Mouse (Mus musculus) neural tube, embryonic 11.5 days (tissue): ENCODE results near the gene Tpcn2. TPM values are rescaled to one million over a fixed set of nuclear protein-coding genes. Genes with fewer than 3 reads are reported as not detected.

Experiments used
- ATAC-seq: fragments of 200-750 bp; cut with Nextera tagmentation; 2 replicates; pipeline ENCODE4 v1.8.0; 2017; ENCODE audit warnings: moderate number of reproducible peaks, mild to moderate bottlenecking, moderate TSS enrichment, moderate library complexity; ENCODE audit not compliant: insufficient read depth, low FRiP score, low TSS enrichment
- DNase-seq: peaks from one replicate; pipeline ENCODE4 v3.0.0-alpha.2; 2015; ENCODE audit warnings: low spot score
- H3K27ac ChIP-seq: fragments of 300-500 bp; sonication (generic); 2 replicates; pipeline ENCODE4 v1.5.1; 2014; ENCODE audit warnings: low read depth, mild to moderate bottlenecking, low read length
- H3K27me3 ChIP-seq: fragments of 300-500 bp; sonication (generic); 2 replicates; pipeline ENCODE4 v1.6.1; 2014; ENCODE audit warnings: mild to moderate bottlenecking, low read length, mixed read lengths; ENCODE audit not compliant: control insufficient read depth, insufficient read depth
- H3K36me3 ChIP-seq: fragments of 300-500 bp; sonication (generic); 2 replicates; pipeline ENCODE4 v1.6.1; 2014; ENCODE audit warnings: mild to moderate bottlenecking, low read length, moderate library complexity, mixed read lengths; ENCODE audit not compliant: control insufficient read depth, insufficient read depth
- H3K4me1 ChIP-seq: fragments of 300-500 bp; sonication (generic); 2 replicates; pipeline ENCODE4 v1.6.1; 2014; ENCODE audit warnings: low read length, mixed read lengths; ENCODE audit not compliant: control insufficient read depth, insufficient read depth
- H3K4me2 ChIP-seq: fragments of 300-500 bp; sonication (generic); 2 replicates; pipeline ENCODE4 v1.6.1; 2014; ENCODE audit warnings: low read depth, mild to moderate bottlenecking, moderate library complexity
- H3K4me3 ChIP-seq: fragments of 300-500 bp; sonication (generic); 2 replicates; pipeline ENCODE4 v1.5.1; 2014; ENCODE audit warnings: low read depth, low read length
- H3K9ac ChIP-seq: fragments of 300-500 bp; sonication (generic); 2 replicates; pipeline ENCODE4 v1.6.1; 2014; ENCODE audit warnings: mild to moderate bottlenecking, low read length
- H3K9me3 ChIP-seq: fragments of 300-500 bp; sonication (generic); 2 replicates; pipeline ENCODE4 v1.6.1; 2016; ENCODE audit warnings: low read length; ENCODE audit not compliant: control insufficient read depth
- WGBS: fragments of 180-500 bp; shearing (Covaris S2); extraction: QIAGEN DNeasy Blood & Tissue Kit; methylation state at CpG from one replicate; pipeline ENCODE4 v1.1.7; 2014; 5-methylcytosine and 5-hydroxymethylcytosine counted together
- polyA plus RNA-seq: library from polyadenylated mRNA; unstranded; fragments of >200 nt; fragmentation: Nextera tagmentation; extraction: Ambion mirVana; gene quantifications from 2 replicates; pipeline ENCODE4 v1.2.1, GENCODE M21; 2014

Gene Tpcn2
- polyA plus RNA-seq, 1 experiment from 2014 or later = 1.8 TPM

GRCm38 (mm10) chr7:145195186-145195927 lies 88.5 kb downstream of the Tpcn2 start:
- ATAC-seq (no peak), DNase-seq (no peak)
- Histone ChIP-seq H3K4me2 (no peak overlapping the region), H3K4me1 (0 out of 2 replicates have a peak, but pooled peaks cover 5% of the 10 kb centered on the region), H3K27me3 (no peaks in the 10 kb centered on the region), H3K4me3 (no peak overlapping the region), H3K9ac (no peak overlapping the region), H3K27ac (no peak overlapping the region), H3K36me3 (no peaks in the 10 kb centered on the region), H3K9me3 (no peaks in the 10 kb centered on the region)
- 58% methylated on average over 5 of the region's 5 CpGs for WGBS

GRCm38 (mm10) chr7:145194455-145195161 lies 89.2 kb downstream of the Tpcn2 start:
- Histone ChIP-seq H3K36me3 (no peaks in the 10 kb centered on the region), H3K9ac (no peak overlapping the region), H3K27me3 (no peaks in the 10 kb centered on the region), H3K4me1 (0 out of 2 replicates have a peak, but pooled peaks cover 5% of the 10 kb centered on the region), H3K4me3 (no peak overlapping the region), H3K9me3 (no peaks in the 10 kb centered on the region), H3K4me2 (no peak overlapping the region), H3K27ac (no peak overlapping the region)
- ATAC-seq = no peak
- DNase-seq = no peak
- 67% methylated on average over 3 of the region's 3 CpGs for WGBS

GRCm38 (mm10) chr7:145192836-145193235 lies 91.0 kb downstream of the Tpcn2 start:
- H3K4me1 ChIP-seq = no peaks in the 10 kb centered on the region
- no peaks in the 10 kb centered on the region for H3K27me3 ChIP-seq
- H3K9me3 ChIP-seq = no peaks in the 10 kb centered on the region
- no peaks in the 10 kb centered on the region for H3K36me3 ChIP-seq
- no peak overlapping the region for H3K9ac ChIP-seq
- DNase-seq (no peak), ATAC-seq (no peak)
- no peak overlapping the region for H3K4me2 ChIP-seq
- 88% methylated on average over 6 of the region's 6 CpGs for WGBS
- no peak overlapping the region for H3K4me3 ChIP-seq
- H3K27ac ChIP-seq = no peak overlapping the region

GRCm38 (mm10) chr7:145190520-145190919 lies 93.3 kb downstream of the Tpcn2 start:
- no peaks in the 10 kb centered on the region for H3K36me3 ChIP-seq
- DNase-seq = no peak
- H3K4me1 ChIP-seq = no peaks in the 10 kb centered on the region
- no peak overlapping the region for H3K9ac ChIP-seq
- no peak overlapping the region for H3K4me2 ChIP-seq
- no peak overlapping the region for H3K27ac ChIP-seq
- H3K9me3 ChIP-seq = no peaks in the 10 kb centered on the region
- H3K4me3 ChIP-seq = no peak overlapping the region
- H3K27me3 ChIP-seq = no peaks in the 10 kb centered on the region
- ATAC-seq = no peak

GRCm38 (mm10) chr7:145189342-145189741 lies 94.5 kb downstream of the Tpcn2 start:
- no peak for ATAC-seq
- Histone ChIP-seq H3K4me2 (no peak overlapping the region), H3K9me3 (no peaks in the 10 kb centered on the region), H3K27ac (no peak overlapping the region), H3K27me3 (no peaks in the 10 kb centered on the region), H3K36me3 (no peaks in the 10 kb centered on the region), H3K4me1 (no peaks in the 10 kb centered on the region), H3K4me3 (no peak overlapping the region), H3K9ac (no peak overlapping the region)
- WGBS = 48% methylated on average over 8 of the region's 8 CpGs
- no peak for DNase-seq

GRCm38 (mm10) chr7:145187802-145188201 lies 96.0 kb downstream of the Tpcn2 start:
- 68% methylated on average over 3 of the region's 3 CpGs for WGBS
- no peak overlapping the region for H3K9ac ChIP-seq
- H3K4me2 ChIP-seq = no peak overlapping the region
- H3K9me3 ChIP-seq = no peaks in the 10 kb centered on the region
- DNase-seq (no peak), ATAC-seq (no peak)
- H3K36me3 ChIP-seq = no peaks in the 10 kb centered on the region
- H3K27me3 ChIP-seq = no peaks in the 10 kb centered on the region
- H3K4me1 ChIP-seq = no peaks in the 10 kb centered on the region
- H3K27ac ChIP-seq = no peak overlapping the region
- H3K4me3 ChIP-seq = no peak overlapping the region

- DNase-seq (no peak), ATAC-seq (no peak)
- H3K27ac ChIP-seq = no peak overlapping the region
- H3K4me1 ChIP-seq = peaks cover 6% of the 10 kb centered on the region
- H3K9ac ChIP-seq = no peak overlapping the region
- WGBS = 51% methylated on average over 4 of the region's 4 CpGs
- H3K9me3 ChIP-seq = no peaks in the 10 kb centered on the region
- H3K4me2 ChIP-seq = no peak overlapping the region
- H3K27me3 ChIP-seq = no peaks in the 10 kb centered on the region
- no peak overlapping the region for H3K4me3 ChIP-seq
- no peaks in the 10 kb centered on the region for H3K36me3 ChIP-seq
These were observed 101.4 kb downstream of the Tpcn2 start for GRCm38 (mm10) chr7:145182388-145182787.

- H3K27me3 ChIP-seq = no peaks in the 10 kb centered on the region
- peaks cover 13% of the 10 kb centered on the region for H3K4me1 ChIP-seq
- H3K4me3 ChIP-seq = no peak overlapping the region
- H3K27ac ChIP-seq = no peak overlapping the region
- H3K36me3 ChIP-seq = no peaks in the 10 kb centered on the region
- DNase-seq = peak; percentile 44
- 52% methylated on average over 11 of the region's 11 CpGs for WGBS
- H3K9ac ChIP-seq = no peak overlapping the region
- ATAC-seq = no peak
- H3K4me2 ChIP-seq = no peak overlapping the region
- no peaks in the 10 kb centered on the region for H3K9me3 ChIP-seq
These were observed 102.3 kb downstream of the Tpcn2 start for GRCm38 (mm10) chr7:145181376-145182034.
